Mouse (Mus musculus) thymus, adult 2 months (tissue): ENCODE measurements around the gene Nemf. TPM values are rescaled to one million over a fixed set of nuclear protein-coding genes. Genes with fewer than 3 reads are reported as not detected.
"Not testable (repeated sequence)": the region's sequence is repeated elsewhere in the genome, so short reads cannot be mapped to it uniquely, and the experiment has no call there.

Source experiments
- DNase-seq: peaks from one replicate; pipeline ENCODE4 v3.0.0; 2021
- H3K27ac ChIP-seq: fragments of 200-500 bp; 2 replicates; pipeline ENCODE4 v1.5.1; 2012; ENCODE audit warnings: low read length, control low read depth; ENCODE audit not compliant: control insufficient read depth, insufficient read depth
- H3K27me3 ChIP-seq: fragments of 200-500 bp; 2 replicates; pipeline ENCODE4 v1.6.1; 2012; ENCODE audit warnings: mild to moderate bottlenecking, low read length, moderate library complexity, mixed read lengths; ENCODE audit not compliant: control insufficient read depth, insufficient read depth
- H3K36me3 ChIP-seq: fragments of 200-500 bp; 2 replicates; pipeline ENCODE4 v1.6.1; 2012; ENCODE audit warnings: mild to moderate bottlenecking, low read length, moderate library complexity; ENCODE audit not compliant: control insufficient read depth, insufficient read depth
- H3K4me1 ChIP-seq: fragments of 200-500 bp; replicated peaks from 2 replicates; pipeline ENCODE4 v1.6.1; 2012; ENCODE audit warnings: low read length; ENCODE audit not compliant: control insufficient read depth, insufficient read depth
- H3K4me3 ChIP-seq: fragments of 200-500 bp; 2 replicates; pipeline ENCODE4 v1.5.1; 2012; ENCODE audit warnings: mild to moderate bottlenecking, low read length, control low read depth, moderate library complexity; ENCODE audit not compliant: control insufficient read depth, insufficient read depth
- CTCF ChIP-seq: fragments of 200-500 bp; IDR thresholded peaks from 2 replicates; pipeline ENCODE4 v1.5.1; 2012; ENCODE audit warnings: mild to moderate bottlenecking, control low read depth, low read length, moderate library complexity, borderline replicate concordance; ENCODE audit not compliant: control insufficient read depth, poor library complexity, insufficient read depth; ENCODE audit errors: extremely low read depth
- POLR2A ChIP-seq: fragments of 200-500 bp; IDR thresholded peaks from 2 replicates; pipeline ENCODE4 v1.6.1; 2012; ENCODE audit warnings: mild to moderate bottlenecking, low read length, control low read depth, moderate library complexity; ENCODE audit not compliant: control insufficient read depth, poor library complexity, insufficient read depth; ENCODE audit errors: extremely low read depth
- WGBS: fragments of 180-500 bp; shearing (Covaris S2); methylation state at CpG from one replicate; pipeline ENCODE4 v1.1.7; 2018; 5-methylcytosine and 5-hydroxymethylcytosine counted together
- polyA plus RNA-seq: library from polyadenylated mRNA; depleted of rRNA; stranded (reverse); fragments of >200 nt; gene quantifications from 2 replicates; pipeline ENCODE4 v1.2.3, GENCODE M21; 2012

The Nemf gene
- polyA plus RNA-seq, 1 experiment: 8.5 TPM

DNA sequence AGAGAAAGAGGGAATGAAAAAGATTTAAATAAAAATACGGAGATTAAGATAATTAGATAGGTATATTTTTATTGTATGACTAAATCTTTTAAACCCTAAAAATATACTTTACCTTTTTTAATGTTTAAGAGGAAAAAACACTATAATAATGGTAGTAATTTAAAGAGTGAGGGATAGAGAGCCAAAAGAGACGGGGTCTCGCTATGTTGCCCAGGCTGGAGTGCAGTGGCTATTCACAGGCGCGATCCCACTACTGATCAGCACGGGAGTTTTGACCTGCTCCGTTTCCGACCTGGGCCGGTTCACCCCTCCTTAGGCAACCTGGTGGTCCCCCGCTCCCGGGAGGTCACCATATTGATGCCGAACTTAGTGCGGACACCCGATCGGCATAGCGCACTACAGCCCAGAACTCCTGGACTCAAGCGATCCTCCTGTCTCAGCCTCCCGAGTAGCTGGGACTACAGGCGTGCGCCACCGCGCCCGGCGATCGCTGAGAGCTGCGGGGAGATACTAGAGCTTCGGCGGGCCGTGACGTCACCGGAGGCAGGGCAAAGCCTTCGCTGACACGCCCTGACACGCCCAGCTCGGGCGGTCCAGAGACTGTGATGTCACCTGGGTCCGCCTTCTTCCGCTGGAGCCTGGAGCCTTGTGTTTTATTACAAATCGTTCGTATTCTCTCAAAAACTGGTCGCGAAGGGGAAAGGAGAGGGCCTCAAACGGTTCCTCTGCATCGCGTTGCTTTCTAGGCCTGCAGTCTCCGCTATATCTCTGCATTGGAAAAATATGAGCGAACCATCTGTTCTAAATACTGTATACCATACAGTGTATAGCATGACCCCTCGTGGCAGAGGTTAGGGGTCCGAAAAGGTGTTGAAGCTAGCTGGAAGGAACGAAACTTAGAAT lies 4.3 kb upstream of the Nemf start:
- H3K27ac ChIP-seq: peak overlapping the region; percentile 99
- not testable (repeated sequence) for H3K36me3 ChIP-seq, H3K27me3 ChIP-seq, H3K4me1 ChIP-seq
- WGBS: under 1% methylated on average over 41 of the region's 50 CpGs
- peak; percentile 84 for TF ChIP-seq POLR2A
- H3K4me3 ChIP-seq: peak overlapping the region; percentile 53
- DNase-seq: peak; percentile 99

DNA sequence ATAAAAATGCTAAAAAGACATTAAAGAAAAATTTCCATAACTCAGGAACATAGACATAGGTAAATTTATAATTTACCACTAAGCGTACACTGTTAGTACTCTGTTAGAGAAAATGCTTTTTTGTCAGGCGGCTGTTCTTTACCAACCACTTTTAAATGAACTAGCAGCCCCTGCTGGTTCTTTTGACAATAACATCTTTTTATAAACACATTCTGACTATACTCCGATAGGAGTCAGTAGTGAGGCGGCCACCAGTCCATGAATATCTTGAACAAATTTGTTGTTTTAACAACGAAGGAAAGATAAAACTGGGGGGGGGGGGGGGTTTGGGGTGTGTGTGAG lies 3.7 kb upstream of the Nemf start:
- Histone ChIP-seq H3K27me3 (no peaks in the 10 kb centered on the region), H3K27ac (no peak overlapping the region), H3K4me1 (peaks cover 5% of the 10 kb centered on the region; the same call in 1 of the 2 replicates), H3K36me3 (no peaks in the 10 kb centered on the region), H3K4me3 (no peak overlapping the region)
- WGBS: 11% methylated on average over 5 of the region's 5 CpGs
- TF ChIP-seq POLR2A: no peak
- DNase-seq: peak; percentile 45

DNA sequence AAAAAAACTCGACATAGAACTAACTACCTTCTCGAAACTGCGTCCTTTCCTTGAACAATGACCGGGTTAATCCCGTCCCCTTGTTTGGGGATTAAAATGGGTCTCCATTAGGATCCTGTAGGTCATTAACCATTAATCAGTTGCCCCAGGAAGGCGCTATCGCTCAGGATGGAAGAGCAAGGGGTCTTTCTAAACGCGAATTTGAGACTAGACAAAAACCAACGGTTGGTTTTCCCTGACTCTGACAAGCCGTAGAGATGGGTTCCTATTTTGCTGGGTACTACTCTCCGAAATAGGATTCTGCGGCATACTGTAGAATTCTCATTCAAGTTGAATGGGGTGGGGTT lies 308 bp upstream of the Nemf start:
- no peak for DNase-seq
- WGBS: 5% methylated on average over 13 of the region's 13 CpGs
- TF ChIP-seq CTCF (no peak), POLR2A (no peak)
- peaks cover 7% of the 10 kb centered on the region for H3K36me3 ChIP-seq
- peak overlapping the region; percentile 6; the same call in 1 of the 2 replicates for H3K4me3 ChIP-seq
- peaks cover under 1% of the 10 kb centered on the region; the same call in 1 of the 2 replicates for H3K4me1 ChIP-seq
- no peak overlapping the region for H3K27ac ChIP-seq
- no peaks in the 10 kb centered on the region for H3K27me3 ChIP-seq

DNA sequence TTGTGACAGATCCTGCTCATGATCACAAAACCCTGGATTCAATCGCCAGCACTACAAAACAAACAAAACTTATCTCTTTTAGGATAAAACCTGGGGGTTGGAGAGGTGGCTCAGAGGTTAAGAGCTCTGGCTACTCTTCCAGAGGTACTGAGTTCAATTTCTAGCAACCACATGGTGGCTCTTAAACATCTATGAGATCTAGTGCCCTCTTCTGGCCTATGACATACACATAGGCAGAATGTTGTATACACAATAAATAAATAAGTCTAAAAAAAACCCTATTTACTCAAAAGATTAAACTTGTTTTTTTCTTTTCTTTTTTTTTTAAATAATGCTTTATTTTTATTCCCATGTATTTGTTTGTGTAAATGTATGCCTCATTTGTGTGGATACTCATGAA lies 5.3 kb downstream of the Nemf start:
- WGBS: 92% methylated on average over 1 of the region's 1 CpGs
- Histone ChIP-seq H3K27ac (no peak overlapping the region), H3K36me3 (peaks cover 52% of the 10 kb centered on the region), H3K4me1 (no peaks in the 10 kb centered on the region), H3K27me3 (no peaks in the 10 kb centered on the region), H3K4me3 (no peak overlapping the region)
- DNase-seq: no peak
- TF ChIP-seq CTCF (no peak), POLR2A (no peak)

DNA sequence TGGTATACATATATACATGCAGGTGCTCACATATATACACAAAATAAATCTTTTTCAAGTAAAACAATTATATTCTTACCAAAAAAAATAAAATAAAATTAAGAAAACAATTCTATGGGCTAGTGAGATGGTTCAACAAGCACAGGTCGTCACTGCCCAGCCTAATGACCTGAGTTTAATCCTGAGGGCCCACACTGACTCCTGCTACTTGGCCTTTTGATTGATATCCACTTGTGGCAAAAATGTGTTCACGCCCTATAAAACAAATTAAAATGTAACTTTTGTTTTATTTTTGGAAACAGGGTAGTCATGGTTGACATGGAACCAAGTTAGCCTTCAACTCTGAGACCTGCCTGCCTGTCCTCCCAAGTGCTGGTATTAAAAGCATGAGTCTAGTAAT lies 7.0 kb downstream of the Nemf start:
- no peaks in the 10 kb centered on the region for H3K27me3 ChIP-seq
- H3K36me3 ChIP-seq: peaks cover 62% of the 10 kb centered on the region
- TF ChIP-seq CTCF (no peak), POLR2A (no peak)
- H3K4me1 ChIP-seq: no peaks in the 10 kb centered on the region
- no peak overlapping the region for H3K27ac ChIP-seq
- DNase-seq: no peak
- WGBS: 93% methylated on average over 2 of the region's 2 CpGs
- no peak overlapping the region for H3K4me3 ChIP-seq

DNA sequence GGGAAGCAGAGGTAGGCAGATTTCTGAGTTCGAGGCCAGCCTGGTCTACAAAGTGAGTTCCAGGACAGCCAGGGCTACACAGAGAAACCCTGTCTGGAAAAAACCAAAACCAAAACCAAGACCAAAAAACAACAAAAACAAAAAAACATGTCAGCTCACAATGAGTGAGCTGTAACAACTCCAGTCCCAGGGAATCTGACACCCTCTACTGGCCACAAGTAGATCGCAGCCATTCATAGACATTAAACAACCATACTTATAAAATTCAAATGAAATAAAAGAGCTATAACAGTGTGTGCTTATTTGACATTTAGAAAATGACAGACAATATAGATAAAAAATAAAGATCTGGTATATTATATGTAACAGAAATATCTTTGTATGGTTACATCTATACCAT lies 23.4 kb downstream of the Nemf start:
- Histone ChIP-seq H3K4me1 (no peaks in the 10 kb centered on the region), H3K36me3 (peaks cover 51% of the 10 kb centered on the region), H3K4me3 (no peak overlapping the region), H3K27me3 (no peaks in the 10 kb centered on the region), H3K27ac (no peak overlapping the region)
- peak; percentile 35 for DNase-seq
- TF ChIP-seq POLR2A (no peak), CTCF (no peak)
- 88% methylated on average over 2 of the region's 2 CpGs for WGBS

DNA sequence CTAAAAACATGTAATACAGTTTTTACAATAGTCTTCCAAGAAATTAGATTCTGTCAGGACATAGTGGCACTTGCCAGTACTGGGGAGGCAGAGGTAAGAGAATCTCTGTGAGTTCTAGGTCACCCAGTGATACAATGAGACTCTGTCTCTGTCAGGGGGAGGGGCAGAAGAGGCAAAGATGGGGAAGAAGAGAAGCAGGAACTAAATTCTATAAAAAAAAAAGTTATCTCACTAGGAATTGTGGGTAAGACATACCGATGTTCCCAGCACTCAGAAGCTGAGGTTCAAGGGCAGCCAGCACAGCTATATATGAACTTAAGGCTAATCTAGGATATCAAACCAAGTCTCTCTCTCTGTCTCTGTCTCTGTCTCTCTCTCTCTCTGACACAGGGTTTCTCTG lies 24.8 kb downstream of the Nemf start:
- Histone ChIP-seq H3K27me3 (no peaks in the 10 kb centered on the region), H3K36me3 (peaks cover 50% of the 10 kb centered on the region), H3K4me1 (no peaks in the 10 kb centered on the region), H3K27ac (no peak overlapping the region), H3K4me3 (no peak overlapping the region)
- TF ChIP-seq CTCF (no peak), POLR2A (no peak)
- no peak for DNase-seq
- WGBS: 83% methylated on average over 1 of the region's 1 CpGs
